Mouse (Mus musculus) small intestine, adult 2 months (tissue): ENCODE data around the gene Rnf135.

Source experiments
- CTCF ChIP-seq: fragments of 200-500 bp; IDR thresholded peaks from 2 replicates; pipeline ENCODE4 v1.5.1; 2012; ENCODE audit warnings: low read depth, mild to moderate bottlenecking, control low read depth, inconsistent platforms, low read length, moderate library complexity, mixed read lengths; ENCODE audit not compliant: insufficient replicate concordance, insufficient read length; ENCODE audit errors: extremely low read depth
- POLR2A ChIP-seq: fragments of 200-500 bp; IDR thresholded peaks from 2 replicates; pipeline ENCODE4 v1.6.1; 2012; ENCODE audit warnings: low read depth, mild to moderate bottlenecking, control low read depth, inconsistent platforms, low read length, moderate library complexity

DNA sequence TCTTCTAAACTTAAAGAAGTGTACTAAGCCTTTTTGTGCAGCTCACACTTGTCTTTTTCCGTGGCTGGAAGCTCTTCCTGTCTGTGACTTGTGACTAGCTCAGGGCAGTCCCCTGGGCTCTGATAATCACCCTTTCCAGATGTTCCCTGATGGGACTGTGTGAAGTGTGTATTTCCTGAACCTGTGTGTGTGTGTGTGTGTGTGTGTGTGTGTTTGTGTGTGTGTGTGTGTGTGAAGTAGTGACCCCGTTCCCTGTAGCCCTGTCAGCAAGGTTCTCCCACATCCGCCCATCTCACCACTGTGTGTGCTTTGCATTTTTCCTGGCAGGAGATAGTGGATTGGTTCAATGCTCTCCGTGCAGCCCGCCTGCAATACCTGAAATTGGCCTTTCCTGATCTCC, 13.3 kb upstream of the Rnf135 start:
- TF ChIP-seq CTCF: no peak
- TF ChIP-seq POLR2A: no peak
